Mouse (Mus musculus) heart, adult 2 months (tissue): ENCODE data around the gene Stk4. TPM values are rescaled to one million over a fixed set of nuclear protein-coding genes. Genes with fewer than 3 reads are reported as not detected.

Experiments used
- DNase-seq, 2 experiments: peaks; one replicate each; pipeline ENCODE4 v3.0.0; 2021
- H3K27ac ChIP-seq: fragments of 200-600 bp; 2 replicates; pipeline ENCODE4 v1.8.1; 2022
- H3K27me3 ChIP-seq: fragments of 200-500 bp; 2 replicates; pipeline ENCODE4 v1.6.1; 2012; ENCODE audit warnings: mild to moderate bottlenecking, low read length, inconsistent platforms, mixed read lengths; ENCODE audit not compliant: control insufficient read depth, insufficient read depth
- H3K36me3 ChIP-seq: fragments of 200-500 bp; 2 replicates; pipeline ENCODE4 v1.6.1; 2012; ENCODE audit warnings: low read length, inconsistent platforms; ENCODE audit not compliant: control insufficient read depth, insufficient read depth
- H3K4me1 ChIP-seq: fragments of 200-500 bp; 2 replicates; pipeline ENCODE4 v1.6.1; 2011; ENCODE audit warnings: low read length; ENCODE audit not compliant: control insufficient read depth, insufficient read depth
- H3K4me3 ChIP-seq: fragments of 200-600 bp; 2 replicates; pipeline ENCODE4 v1.8.1; 2022
- H3K79me2 ChIP-seq: fragments of 200-500 bp; replicated peaks from 2 replicates; pipeline ENCODE4 v1.6.1; 2012; ENCODE audit warnings: mild to moderate bottlenecking, inconsistent platforms, low read length, moderate library complexity, mixed read lengths; ENCODE audit not compliant: control insufficient read depth, insufficient read depth
- H3K9ac ChIP-seq: fragments of 200-500 bp; 2 replicates; pipeline ENCODE4 v1.6.1; 2012; ENCODE audit warnings: low read depth, mild to moderate bottlenecking, control low read depth, inconsistent platforms, low read length, mixed read lengths
- CTCF ChIP-seq: fragments of 200-600 bp; IDR thresholded peaks from 2 replicates; pipeline ENCODE4 v1.8.1; 2022; ENCODE audit warnings: antibody characterized with exemption, mild to moderate bottlenecking, moderate library complexity
- EP300 ChIP-seq: fragments of 200-500 bp; IDR thresholded peaks from 2 replicates; pipeline ENCODE4 v1.6.1; 2011; ENCODE audit warnings: low read depth, low read length, control low read depth; ENCODE audit not compliant: insufficient read depth
- POLR2A ChIP-seq: fragments of 200-500 bp; IDR thresholded peaks from 2 replicates; pipeline ENCODE4 v1.6.1; 2011; ENCODE audit warnings: mild to moderate bottlenecking, low read depth, low read length, control low read depth; ENCODE audit not compliant: insufficient read depth
- whole genome bisulfite sequencing: fragments of 180-500 bp; shearing (Covaris S2); methylation state at CpG from one replicate; pipeline ENCODE4 v1.1.7; 2018; 5-methylcytosine and 5-hydroxymethylcytosine counted together
- intact Hi-C: fragments of 180-260 bp; cut with DNase I; formaldehyde crosslinking; loops from one replicate; pipeline ENCODE4 v1.15.1; 2025
- polyA plus RNA-seq: library from polyadenylated mRNA; depleted of rRNA; stranded (reverse); fragments of >200 nt; gene quantifications from 2 replicates; pipeline ENCODE4 v1.2.3, GENCODE M21; 2012
- total RNA-seq, 2 experiments: library from RNA; stranded (reverse); gene quantifications; 2 replicates each; pipeline ENCODE4 v1.2.3; 2021

The Stk4 gene
- total and polyA plus RNA-seq, 3 experiments: 6.4 to 14.7 (median 14.3) TPM

- Histone ChIP-seq H3K79me2 (no peaks in the 10 kb centered on the region), H3K36me3 (no peaks in the 10 kb centered on the region), H3K27me3 (no peaks in the 10 kb centered on the region), H3K4me1 (peaks cover 2% of the 10 kb centered on the region), H3K27ac (no peak overlapping the region), H3K4me3 (no peak overlapping the region), H3K9ac (no peak overlapping the region)
- 64% methylated on average over 1 of the region's 1 CpGs for WGBS
- DNase-seq: no peak
- no peak for TF ChIP-seq CTCF
- no peak for TF ChIP-seq EP300
- TF ChIP-seq POLR2A: no peak
- intact Hi-C loops: loop anchor here (5.0 to 10.0 kb wide), 3 partner anchors 37 to 269 kb away; partner anchors contain the start of genes Kcns1, Matn4 and Rbpjl
Observed at GRCm38 (mm10) chr2:164135367-164135766, 65.2 kb downstream of the Stk4 start.

GRCm38 (mm10) chr2:164136393-164136792, 66.3 kb downstream of the Stk4 start:
- 44% methylated on average over 2 of the region's 2 CpGs for WGBS
- no peaks in the 10 kb centered on the region for H3K79me2 ChIP-seq
- peaks cover 2% of the 10 kb centered on the region for H3K4me1 ChIP-seq
- TF ChIP-seq POLR2A: no peak
- peak; percentile 47 for TF ChIP-seq CTCF
- no peak overlapping the region for H3K27ac ChIP-seq
- H3K4me3 ChIP-seq: no peak overlapping the region
- no peak overlapping the region for H3K9ac ChIP-seq
- intact Hi-C loops: loop anchor here (5.0 to 10.0 kb wide), 3 partner anchors 36 to 268 kb away; partner anchors contain the start of genes Kcns1, Matn4 and Rbpjl
- no peaks in the 10 kb centered on the region for H3K27me3 ChIP-seq
- DNase-seq: no peak
- no peaks in the 10 kb centered on the region for H3K36me3 ChIP-seq

- Histone ChIP-seq H3K4me1 (peaks cover 2% of the 10 kb centered on the region), H3K36me3 (no peaks in the 10 kb centered on the region), H3K27ac (no peak overlapping the region), H3K27me3 (no peaks in the 10 kb centered on the region), H3K4me3 (no peak overlapping the region), H3K79me2 (no peaks in the 10 kb centered on the region), H3K9ac (no peak overlapping the region)
- 41% methylated on average over 6 of the region's 6 CpGs for WGBS
- no peak for TF ChIP-seq CTCF
- TF ChIP-seq POLR2A: no peak
- no peak for TF ChIP-seq EP300
- intact Hi-C loops: loop anchor here (5.0 to 10.0 kb wide), 3 partner anchors 35 to 267 kb away; partner anchors contain the start of genes Kcns1, Matn4 and Rbpjl
- DNase-seq: no peak
Observed at GRCm38 (mm10) chr2:164137754-164138153, 67.6 kb downstream of the Stk4 start.

- no peaks in the 10 kb centered on the region for H3K79me2 ChIP-seq
- H3K9ac ChIP-seq: peak overlapping the region; percentile 8
- H3K36me3 ChIP-seq: no peaks in the 10 kb centered on the region
- no peak for TF ChIP-seq CTCF
- no peak for TF ChIP-seq POLR2A
- no peak for TF ChIP-seq EP300
- H3K27ac ChIP-seq: peak overlapping the region; percentile 55
- 0 out of 2 replicates have a peak overlapping the region, but pooled peaks have one; percentile 16 for H3K4me3 ChIP-seq
- no peaks in the 10 kb centered on the region for H3K27me3 ChIP-seq
- intact Hi-C loops: no loop called here
- H3K4me1 ChIP-seq: peaks cover 3% of the 10 kb centered on the region
- peak; percentile 40 to 46 for DNase-seq
- WGBS: 33% methylated on average over 10 of the region's 10 CpGs
Observed at GRCm38 (mm10) chr2:164142021-164142420, 71.9 kb downstream of the Stk4 start.

GRCm38 (mm10) chr2:164144025-164144424, 73.9 kb downstream of the Stk4 start:
- Histone ChIP-seq H3K79me2 (no peaks in the 10 kb centered on the region), H3K27ac (no peak overlapping the region), H3K4me3 (no peak overlapping the region), H3K27me3 (no peaks in the 10 kb centered on the region), H3K4me1 (peaks cover 3% of the 10 kb centered on the region), H3K9ac (no peak overlapping the region), H3K36me3 (no peaks in the 10 kb centered on the region)
- intact Hi-C loops: no loop called here
- TF ChIP-seq POLR2A (no peak), CTCF (no peak), EP300 (no peak)
- DNase-seq: no peak
- 88% methylated on average over 6 of the region's 6 CpGs for WGBS

GRCm38 (mm10) chr2:164144541-164144940, 74.4 kb downstream of the Stk4 start:
- H3K27ac ChIP-seq: no peak overlapping the region
- 72% methylated on average over 10 of the region's 10 CpGs for WGBS
- peaks cover 3% of the 10 kb centered on the region for H3K4me1 ChIP-seq
- no peak overlapping the region for H3K4me3 ChIP-seq
- intact Hi-C loops: no loop called here
- TF ChIP-seq CTCF (no peak), POLR2A (no peak), EP300 (no peak)
- no peaks in the 10 kb centered on the region for H3K79me2 ChIP-seq
- H3K9ac ChIP-seq: no peak overlapping the region
- no peaks in the 10 kb centered on the region for H3K27me3 ChIP-seq
- no peaks in the 10 kb centered on the region for H3K36me3 ChIP-seq
- no peak for DNase-seq
